Mouse (Mus musculus): ENCODE data around the gene Arrdc2.

Gene Arrdc2

GRCm38 (mm10) chr8:70839408-70840351 lies at the start of gene Arrdc2:
Arrdc2 (minus strand) TSS chr8:70839720.
- peak; percentile 91 for DNase-seq (ENCODE audit: low spot score)

- no peak for DNase-seq (ENCODE audit: low spot score)
Measured at GRCm38 (mm10) chr8:70887669-70888068, 48.1 kb upstream of the Arrdc2 start.

DNA sequence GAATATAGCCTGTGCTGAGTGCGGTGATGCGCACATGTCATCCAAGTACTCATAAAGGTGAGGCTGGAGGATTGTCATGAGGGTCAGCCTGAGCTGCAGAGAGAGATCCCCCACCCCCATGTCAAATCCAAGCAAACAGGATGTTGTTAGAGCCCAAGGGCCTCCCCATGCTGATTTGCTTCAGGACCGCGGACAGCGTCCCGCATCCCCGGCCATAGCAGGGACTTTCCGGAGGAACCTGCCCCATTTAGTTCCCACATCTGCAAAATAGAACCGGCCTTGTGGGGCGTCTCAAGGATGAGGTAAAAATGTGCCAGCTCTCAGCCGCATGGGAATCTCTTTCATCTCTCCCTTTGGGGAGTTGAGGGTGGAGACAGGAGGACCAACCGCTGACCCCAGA lies 46.1 kb upstream of the Arrdc2 start:
- DNase-seq (ENCODE audit: low spot score), result no peak

- no peak for DNase-seq (ENCODE audit: low spot score)
Measured at GRCm38 (mm10) chr8:70884683-70885082, 45.2 kb upstream of the Arrdc2 start.

GRCm38 (mm10) chr8:70884186-70884585 lies 44.7 kb upstream of the Arrdc2 start:
- no peak for DNase-seq (ENCODE audit: low spot score)

DNA sequence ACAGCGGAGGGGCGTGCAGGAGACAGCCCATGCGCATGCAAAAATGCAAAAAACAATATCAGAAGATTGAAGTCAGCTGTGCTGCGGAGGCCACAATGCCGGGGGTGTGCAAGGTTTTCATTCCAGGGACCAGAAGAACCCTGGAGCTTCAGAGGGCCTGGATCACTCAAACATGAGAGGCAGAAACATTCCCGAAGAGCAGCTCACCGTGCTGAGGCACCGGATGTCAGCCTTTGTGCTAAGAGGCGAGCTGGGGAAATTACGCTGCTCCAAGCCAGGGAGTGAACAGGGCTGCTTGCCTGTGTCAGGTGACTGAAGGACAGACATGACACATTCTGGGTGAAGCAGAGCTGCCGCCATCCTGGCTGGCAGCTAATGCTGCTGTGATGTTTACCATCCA lies 41.0 kb upstream of the Arrdc2 start:
- DNase-seq (ENCODE audit: low spot score), result no peak

- DNase-seq (ENCODE audit: low spot score), result no peak
Measured at GRCm38 (mm10) chr8:70880126-70880525, 40.6 kb upstream of the Arrdc2 start.

- DNase-seq (ENCODE audit: low spot score), result no peak
Measured at GRCm38 (mm10) chr8:70879500-70879899, 40.0 kb upstream of the Arrdc2 start.

- DNase-seq (ENCODE audit: low spot score), result no peak
Measured at GRCm38 (mm10) chr8:70878178-70878577, 38.7 kb upstream of the Arrdc2 start.

GRCm38 (mm10) chr8:70876382-70876781 lies 36.9 kb upstream of the Arrdc2 start:
- no peak for DNase-seq (ENCODE audit: low spot score)

GRCm38 (mm10) chr8:70874441-70874840 lies 34.9 kb upstream of the Arrdc2 start:
- DNase-seq (ENCODE audit: low spot score), result no peak

GRCm38 (mm10) chr8:70873364-70873985 lies 34.0 kb upstream of the Arrdc2 start, which contains the start of gene Ccdc124:
Ccdc124 (minus strand) TSS chr8:70873935.
- DNase-seq (ENCODE audit: low spot score), result peak; percentile 96

- DNase-seq (ENCODE audit: low spot score), result no peak
Measured at GRCm38 (mm10) chr8:70872643-70873363, 33.3 kb upstream of the Arrdc2 start.

DNA sequence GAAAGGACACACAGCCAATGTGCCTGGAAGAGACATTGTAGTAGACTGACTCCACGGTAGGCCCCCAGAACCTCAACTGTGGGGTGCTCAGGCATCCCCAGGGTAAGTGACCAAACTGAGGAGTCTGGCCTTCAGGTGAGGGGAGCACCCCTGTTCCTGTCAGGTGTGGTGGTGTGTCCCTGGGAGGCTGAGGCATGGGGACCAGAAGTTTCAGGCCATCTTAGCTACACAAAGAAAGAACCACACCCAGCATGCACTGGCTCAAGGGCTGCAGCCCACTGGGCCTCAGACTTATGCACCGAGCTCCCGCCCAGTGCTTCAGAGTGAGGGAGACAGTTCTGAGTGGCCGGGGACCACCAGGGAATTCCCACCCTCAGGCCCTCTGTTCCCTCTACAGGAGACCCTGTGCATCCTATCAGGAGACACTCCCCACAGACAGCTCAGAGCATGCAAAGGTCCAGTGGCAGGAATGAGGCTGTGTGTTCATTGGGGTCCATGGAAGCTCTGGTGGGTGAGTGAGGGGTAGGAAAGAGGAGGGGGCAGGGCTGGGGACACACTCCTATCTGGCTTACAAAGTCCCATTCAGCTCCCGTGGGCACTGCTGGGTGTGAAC lies 31.8 kb upstream of the Arrdc2 start:
- no peak for DNase-seq (ENCODE audit: low spot score)

- peak; percentile 61 for DNase-seq (ENCODE audit: low spot score)
Measured at GRCm38 (mm10) chr8:70869601-70870041, 30.1 kb upstream of the Arrdc2 start.

GRCm38 (mm10) chr8:70869199-70869571 lies 29.7 kb upstream of the Arrdc2 start:
- DNase-seq (ENCODE audit: low spot score), result no peak

GRCm38 (mm10) chr8:70868559-70869198 lies 29.2 kb upstream of the Arrdc2 start:
- DNase-seq (ENCODE audit: low spot score), result no peak

GRCm38 (mm10) chr8:70866566-70866965 lies 27.0 kb upstream of the Arrdc2 start:
- DNase-seq (ENCODE audit: low spot score), result no peak

DNA sequence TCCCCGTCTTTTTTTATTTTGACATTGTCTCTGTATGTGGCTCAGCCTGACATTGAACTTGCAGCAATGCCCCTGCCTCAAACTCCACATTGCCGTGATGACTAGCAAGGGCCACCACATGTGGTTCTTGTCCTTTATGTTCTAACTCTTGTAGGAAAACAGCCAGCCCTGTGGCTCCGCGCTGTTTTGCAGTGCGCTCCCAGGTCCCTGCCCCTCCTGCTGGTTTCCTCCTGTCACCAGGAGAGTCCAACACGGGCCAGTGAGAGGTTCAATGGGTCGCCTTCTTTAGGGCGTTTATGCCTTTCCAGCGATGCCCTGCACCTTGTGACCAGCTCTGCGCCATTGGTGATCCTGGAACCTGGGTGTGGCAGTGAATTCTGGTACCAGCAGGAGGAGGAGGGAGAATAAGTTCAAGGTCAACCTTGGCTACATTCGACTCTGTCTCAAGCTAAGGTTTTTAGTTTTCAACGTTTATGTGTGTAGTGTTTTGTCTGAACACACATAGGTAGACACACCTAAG lies 26.5 kb upstream of the Arrdc2 start:
- DNase-seq (ENCODE audit: low spot score), result no peak

GRCm38 (mm10) chr8:70865350-70866000 lies 26.0 kb upstream of the Arrdc2 start:
- peak; percentile 97 for DNase-seq (ENCODE audit: low spot score)

DNA sequence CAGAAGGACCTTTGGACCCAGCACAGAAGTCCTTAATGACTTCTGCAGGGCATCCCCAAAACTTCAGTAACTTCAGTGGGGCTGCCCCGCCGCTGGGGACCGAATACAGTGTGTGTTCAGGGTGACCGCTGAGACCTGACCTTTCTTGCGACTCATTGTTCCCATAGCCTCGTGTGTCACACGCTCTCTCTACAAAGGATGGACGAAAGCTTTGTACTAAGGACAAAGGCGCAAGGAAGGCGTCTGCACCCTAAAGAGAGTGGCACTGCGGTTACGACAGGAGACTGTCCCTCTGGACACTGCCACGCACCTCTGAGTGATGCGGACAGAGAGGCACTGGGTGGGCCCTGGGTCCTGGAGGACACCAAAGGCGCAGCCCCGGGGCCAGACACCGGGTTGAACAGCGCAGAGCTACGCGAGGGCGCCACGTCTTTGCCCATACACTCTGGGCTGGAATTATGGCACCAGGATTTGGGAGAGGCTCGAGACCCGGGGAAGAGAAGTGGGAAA lies 25.2 kb upstream of the Arrdc2 start:
- no peak for DNase-seq (ENCODE audit: low spot score)
